Mouse (Mus musculus) heart, adult 2 months (tissue): Measurements from ENCODE around the gene Hs2st1.

Experiments used
- CTCF ChIP-seq: fragments of 200-600 bp; IDR thresholded peaks from 2 replicates; pipeline ENCODE4 v1.8.1; 2022; ENCODE audit warnings: antibody characterized with exemption, mild to moderate bottlenecking, moderate library complexity
- EP300 ChIP-seq: fragments of 200-500 bp; IDR thresholded peaks from 2 replicates; pipeline ENCODE4 v1.6.1; 2011; ENCODE audit warnings: low read depth, low read length, control low read depth; ENCODE audit not compliant: insufficient read depth
- POLR2A ChIP-seq: fragments of 200-500 bp; IDR thresholded peaks from 2 replicates; pipeline ENCODE4 v1.6.1; 2011; ENCODE audit warnings: mild to moderate bottlenecking, low read depth, low read length, control low read depth; ENCODE audit not compliant: insufficient read depth

GRCm38 (mm10) chr3:144466108-144466678, 103.8 kb downstream of the Hs2st1 start:
- TF ChIP-seq POLR2A: no peak
- TF ChIP-seq EP300: no peak
- TF ChIP-seq CTCF: no peak
